Mouse (Mus musculus) heart, embryonic 11.5 days (tissue): ENCODE measurements around the gene Xrn1. TPM values are rescaled to one million over a fixed set of nuclear protein-coding genes. Genes with fewer than 3 reads are reported as not detected.
"Not testable (repeated sequence)": the region's sequence is repeated elsewhere in the genome, so short reads cannot be mapped to it uniquely, and the experiment has no call there.

Source experiments
- ATAC-seq: fragments of 200-750 bp; cut with Nextera tagmentation; replicated peaks from 2 replicates; pipeline ENCODE4 v1.8.0; 2017; ENCODE audit warnings: moderate library complexity; ENCODE audit not compliant: insufficient number of reproducible peaks, low FRiP score, low TSS enrichment
- H3K27ac ChIP-seq: fragments of 300-500 bp; sonication (generic); 2 replicates; pipeline ENCODE4 v1.5.1; 2014; ENCODE audit warnings: mild to moderate bottlenecking, low read depth, low read length
- H3K27me3 ChIP-seq: fragments of 300-500 bp; sonication (generic); 2 replicates; pipeline ENCODE4 v1.6.1; 2014; ENCODE audit warnings: mild to moderate bottlenecking, low read length, mixed read lengths; ENCODE audit not compliant: control insufficient read depth, insufficient read depth
- H3K36me3 ChIP-seq: fragments of 300-500 bp; sonication (generic); 2 replicates; pipeline ENCODE4 v1.6.1; 2014; ENCODE audit warnings: mild to moderate bottlenecking, low read length, moderate library complexity, mixed read lengths; ENCODE audit not compliant: control insufficient read depth, insufficient read depth
- H3K4me1 ChIP-seq: fragments of 300-500 bp; sonication (generic); 2 replicates; pipeline ENCODE4 v1.6.1; 2014; ENCODE audit warnings: low read length; ENCODE audit not compliant: control insufficient read depth, insufficient read depth
- H3K4me2 ChIP-seq: fragments of 300-500 bp; sonication (generic); 2 replicates; pipeline ENCODE4 v1.6.1; 2014; ENCODE audit warnings: mild to moderate bottlenecking, moderate library complexity
- H3K4me3 ChIP-seq: fragments of 300-500 bp; sonication (generic); 2 replicates; pipeline ENCODE4 v1.5.1; 2014; ENCODE audit warnings: low read depth, low read length
- H3K9ac ChIP-seq: fragments of 300-500 bp; sonication (generic); 2 replicates; pipeline ENCODE4 v1.6.1; 2014; ENCODE audit warnings: mild to moderate bottlenecking, low read depth, low read length, moderate library complexity
- H3K9me3 ChIP-seq: fragments of 300-500 bp; sonication (generic); replicated peaks from 2 replicates; pipeline ENCODE4 v1.6.1; 2016; ENCODE audit warnings: low read length; ENCODE audit not compliant: control insufficient read depth
- WGBS: fragments of 180-500 bp; shearing (Covaris S2); extraction: QIAGEN DNeasy Blood & Tissue Kit; methylation state at CpG from one replicate; pipeline ENCODE4 v1.1.7; 2014; ENCODE audit not compliant: insufficient replicate concordance; 5-methylcytosine and 5-hydroxymethylcytosine counted together
- polyA plus RNA-seq: library from polyadenylated mRNA; unstranded; fragments of >200 nt; fragmentation: Nextera tagmentation; extraction: Ambion mirVana; gene quantifications from 2 replicates; pipeline ENCODE4 v1.2.1, GENCODE M21; 2014

Xrn1 gene
- polyA plus RNA-seq, result 9.9 and 18.5 TPM in 2 replicates

GRCm38 (mm10) chr9:95954585-95955461, at the start of gene Xrn1:
Xrn1 (plus strand) TSS chr9:95954760.
- Histone ChIP-seq H3K27me3 (no peaks in the 10 kb centered on the region), H3K4me3 (peak within 1 kb of the TSS; percentile 99), H3K9me3 (no peaks in the 10 kb centered on the region), H3K4me2 (peak within 1 kb of the TSS; percentile 78), H3K4me1 (no peaks in the 10 kb centered on the region), H3K36me3 (peaks cover 2% of the 10 kb centered on the region), H3K27ac (peak within 1 kb of the TSS; percentile 94), H3K9ac (peak within 1 kb of the TSS; percentile 99)
- peak; percentile 96 for ATAC-seq
- WGBS, result under 1% methylated on average over 57 of the region's 57 CpGs

DNA sequence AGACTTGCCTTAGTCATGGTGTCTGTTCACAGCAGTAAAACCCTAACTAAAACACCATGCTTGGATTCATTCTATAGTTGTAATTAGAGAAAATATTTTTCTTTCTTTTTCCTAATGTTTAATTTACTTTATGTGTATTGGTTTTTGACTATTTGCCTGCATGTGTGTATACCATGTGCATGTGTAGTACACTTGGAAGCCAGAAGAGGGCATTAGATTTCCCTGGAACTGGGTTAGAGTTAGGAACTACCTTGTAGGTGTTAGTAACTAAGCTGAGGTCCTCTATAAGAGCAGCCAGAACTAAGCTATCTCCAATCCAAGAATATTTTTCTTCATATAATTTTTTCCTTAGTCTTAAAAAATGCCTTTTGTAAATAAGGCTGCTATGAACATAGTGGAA, 21.7 kb upstream of the Xrn1 start:
- no peak overlapping the region for H3K4me3 ChIP-seq
- no peaks in the 10 kb centered on the region for H3K4me1 ChIP-seq
- H3K4me2 ChIP-seq, result no peak overlapping the region
- H3K27ac ChIP-seq, result no peak overlapping the region
- no peak overlapping the region for H3K9ac ChIP-seq
- no peak for ATAC-seq
- no peaks in the 10 kb centered on the region for H3K27me3 ChIP-seq
- peaks cover 5% of the 10 kb centered on the region; the same call in 1 of the 2 replicates for H3K36me3 ChIP-seq
- no peaks in the 10 kb centered on the region for H3K9me3 ChIP-seq

- Histone ChIP-seq H3K27me3 (no peaks in the 10 kb centered on the region), H3K4me2 (peak overlapping the region; percentile 78), H3K9me3 (no peaks in the 10 kb centered on the region), H3K27ac (no peak overlapping the region), H3K4me1 (no peaks in the 10 kb centered on the region), H3K9ac (no peak overlapping the region), H3K4me3 (peak overlapping the region; percentile 99), H3K36me3 (peaks cover 2% of the 10 kb centered on the region)
- ATAC-seq, result no peak
- 55% methylated on average over 4 of the region's 4 CpGs for WGBS
Observed at GRCm38 (mm10) chr9:95953658-95954057, 902 bp upstream of the Xrn1 start.

- H3K4me1 ChIP-seq, result no peaks in the 10 kb centered on the region
- ATAC-seq, result peak; percentile 45; the same call in 1 of the 2 replicates
- H3K36me3 ChIP-seq, result peaks cover 2% of the 10 kb centered on the region
- peak overlapping the region; percentile 94; the same call in 1 of the 2 replicates for H3K27ac ChIP-seq
- H3K27me3 ChIP-seq, result no peaks in the 10 kb centered on the region
- WGBS, result under 1% methylated on average over 7 of the region's 7 CpGs
- peak overlapping the region; percentile 99 for H3K4me3 ChIP-seq
- H3K9ac ChIP-seq, result peak overlapping the region; percentile 99
- no peaks in the 10 kb centered on the region for H3K9me3 ChIP-seq
- peak overlapping the region; percentile 78 for H3K4me2 ChIP-seq
Observed at GRCm38 (mm10) chr9:95954226-95954584, 355 bp upstream of the Xrn1 start.

- H3K27ac ChIP-seq, result no peak overlapping the region
- H3K4me2 ChIP-seq, result no peak overlapping the region
- no peaks in the 10 kb centered on the region for H3K4me1 ChIP-seq
- no peak overlapping the region for H3K4me3 ChIP-seq
- no peaks in the 10 kb centered on the region for H3K36me3 ChIP-seq
- no peaks in the 10 kb centered on the region for H3K27me3 ChIP-seq
- 89% methylated on average over 2 of the region's 2 CpGs for WGBS
- no peak for ATAC-seq
- no peak overlapping the region for H3K9ac ChIP-seq
- no peaks in the 10 kb centered on the region for H3K9me3 ChIP-seq
Observed at GRCm38 (mm10) chr9:95957611-95958010, 3.1 kb downstream of the Xrn1 start.

DNA sequence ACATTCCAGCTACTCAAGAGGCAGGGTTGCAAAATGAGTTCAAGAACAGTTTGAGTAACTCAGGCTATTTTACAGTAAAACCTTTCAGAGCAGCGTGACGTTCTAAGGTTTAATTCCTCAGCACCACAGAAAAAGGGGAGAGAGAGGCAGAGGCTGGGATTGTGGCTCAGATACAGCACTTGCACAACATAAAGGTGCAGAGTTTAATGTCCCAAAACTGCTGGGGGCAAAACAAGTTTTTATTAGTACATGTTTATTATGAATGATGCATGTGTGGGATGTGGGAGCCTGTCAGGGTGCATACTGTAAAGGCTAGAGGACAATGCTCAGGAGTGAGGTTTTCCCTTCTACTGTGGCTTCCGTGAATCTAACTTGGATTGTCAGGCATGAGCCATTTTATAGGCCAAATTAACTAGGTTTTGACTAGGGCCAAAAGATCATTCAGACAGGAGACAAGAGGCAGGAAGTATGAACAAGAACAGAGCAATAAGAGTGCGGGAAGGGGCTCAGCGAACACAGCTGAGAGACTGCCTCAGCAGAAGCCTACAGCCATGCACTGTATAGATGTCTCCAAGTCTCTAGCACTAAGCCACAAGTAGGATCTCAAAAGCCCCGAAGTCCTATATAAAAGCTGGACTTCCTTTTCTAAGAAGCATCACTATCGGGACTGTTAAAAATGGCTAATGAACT, 3.6 kb downstream of the Xrn1 start:
- no peak overlapping the region for H3K4me2 ChIP-seq

DNA sequence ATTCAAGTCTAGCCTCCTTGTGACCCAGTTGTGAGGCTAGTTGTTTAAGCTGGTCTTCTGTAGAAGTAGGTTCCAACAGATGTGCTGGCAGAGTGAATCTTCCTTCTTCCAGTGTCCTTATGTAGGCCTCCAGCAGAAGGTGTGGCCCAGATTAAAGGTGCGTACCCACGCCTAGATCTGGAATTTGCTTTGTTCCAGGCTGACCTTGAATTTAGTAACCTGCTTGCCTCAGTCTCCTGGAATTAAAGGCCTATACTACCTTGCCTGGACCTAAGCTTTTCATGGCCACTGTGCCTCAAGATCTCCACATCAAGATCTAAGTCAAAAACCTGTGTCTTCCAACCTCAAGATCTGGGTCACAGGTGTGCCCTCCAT, 4.2 kb downstream of the Xrn1 start:
- H3K27ac ChIP-seq, ATAC-seq: not testable (repeated sequence)
- 88% methylated on average over 2 of the region's 2 CpGs for WGBS

More for the DNA sequence above, 3.6 kb downstream of the Xrn1 start:
- H3K4me3 ChIP-seq, result no peak overlapping the region
- no peak overlapping the region for H3K27ac ChIP-seq
- no peaks in the 10 kb centered on the region for H3K36me3 ChIP-seq
- no peak for ATAC-seq
- no peak overlapping the region for H3K9ac ChIP-seq
- H3K9me3 ChIP-seq, result no peaks in the 10 kb centered on the region
- 87% methylated on average over 7 of the region's 7 CpGs for WGBS
- H3K27me3 ChIP-seq, result no peaks in the 10 kb centered on the region
- H3K4me1 ChIP-seq, result no peaks in the 10 kb centered on the region

DNA sequence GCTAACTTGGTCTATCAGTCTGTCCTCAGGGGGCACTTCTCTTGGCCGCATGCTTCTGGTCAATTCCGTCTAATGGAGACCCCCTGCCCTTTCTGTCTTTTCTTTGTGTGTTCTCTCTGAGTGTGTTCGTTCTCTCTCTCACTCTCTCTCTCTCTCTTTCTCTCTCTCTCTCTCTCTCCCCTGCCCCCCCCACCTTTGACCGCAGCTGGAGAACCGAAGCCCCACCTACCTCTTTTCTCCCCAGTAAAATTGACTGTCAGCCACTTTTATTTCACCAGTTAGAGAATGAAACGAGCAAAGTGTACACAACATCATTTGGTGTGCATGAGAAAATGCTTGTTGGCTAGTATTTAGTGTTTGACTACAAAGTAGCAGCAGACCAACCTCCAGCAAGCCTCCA, 4.7 kb downstream of the Xrn1 start:
- H3K4me2 ChIP-seq, result no peak overlapping the region
- no peak for ATAC-seq
- H3K27ac ChIP-seq, result no peak overlapping the region
- no peak overlapping the region for H3K9ac ChIP-seq
- WGBS, result 90% methylated on average over 6 of the region's 6 CpGs
- H3K4me1 ChIP-seq, result no peaks in the 10 kb centered on the region
- H3K4me3 ChIP-seq, result no peak overlapping the region
- H3K27me3 ChIP-seq, result no peaks in the 10 kb centered on the region
- no peaks in the 10 kb centered on the region for H3K36me3 ChIP-seq
- no peaks in the 10 kb centered on the region for H3K9me3 ChIP-seq

More for the DNA sequence above, 4.2 kb downstream of the Xrn1 start:
- H3K9ac ChIP-seq, H3K36me3 ChIP-seq, H3K27me3 ChIP-seq, H3K4me1 ChIP-seq, H3K4me2 ChIP-seq, H3K9me3 ChIP-seq, H3K4me3 ChIP-seq: not testable (repeated sequence)
